Mouse (Mus musculus): ENCODE results near the gene Fam122a. TPM values are rescaled to one million over a fixed set of nuclear protein-coding genes. Genes with fewer than 3 reads are reported as not detected.

Fam122a gene
- polyA plus RNA-seq, 1 experiment, result 21.3 TPM

- TF ChIP-seq POLR2A (IDR thresholded peaks at IDR 0.05; ENCODE audit: control insufficient read depth, low read depth, low read length), result no peak
- TF ChIP-seq CTCF (IDR thresholded peaks at IDR 0.05; ENCODE audit: control insufficient read depth, insufficient read depth, insufficient replicate concordance, low read depth, low read length), result no peak
- Histone ChIP-seq H3K4me3 (ENCODE audit: control insufficient read depth, low read depth, low read length) (no peak overlapping the region), H3K36me3 (ENCODE audit: control insufficient read depth, insufficient read depth, low read length) (no peaks in the 10 kb centered on the region), H3K27me3 (ENCODE audit: control insufficient read depth, insufficient read depth, low read length) (no peaks in the 10 kb centered on the region), H3K27ac (ENCODE audit: control insufficient read depth, insufficient read depth, low read depth, low read length) (no peak overlapping the region), H3K4me1 (ENCODE audit: control insufficient read depth, insufficient read depth, low read length) (peaks cover 2% of the 10 kb centered on the region)
Observed at GRCm38 (mm10) chr19:24508087-24508767, 31.1 kb upstream of the Fam122a start.

DNA sequence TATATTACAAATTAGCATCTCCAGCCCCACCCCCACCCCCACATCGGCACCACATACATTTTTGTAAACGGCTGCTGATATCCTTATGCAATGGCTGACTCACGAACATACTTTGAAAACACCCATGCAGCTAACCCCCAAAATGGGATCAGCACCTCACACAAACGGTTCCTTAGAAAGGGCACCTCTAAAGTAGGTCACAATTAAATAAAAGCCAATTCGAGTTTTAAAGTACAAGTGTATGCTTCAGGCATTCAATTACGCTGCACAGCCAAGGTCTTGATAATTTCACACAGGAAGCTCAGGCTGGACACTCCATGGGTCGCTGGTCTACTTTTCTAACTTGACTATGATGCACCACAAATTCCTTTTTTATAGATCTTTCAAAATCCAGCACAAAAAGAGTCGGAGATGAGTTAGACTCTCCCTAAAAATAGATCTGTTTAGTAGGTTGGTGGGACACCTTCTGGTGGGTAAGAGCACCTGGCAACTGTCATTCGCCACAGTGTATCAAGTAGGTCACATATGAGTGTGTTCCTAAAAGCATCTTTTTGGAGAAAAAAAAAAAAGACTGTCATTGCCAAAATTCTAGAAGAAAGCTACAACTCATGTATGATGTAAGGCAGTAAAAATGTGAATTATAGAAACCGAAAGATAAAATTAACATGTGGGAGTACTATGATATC, 25.7 kb upstream of the Fam122a start:
- no peaks in the 10 kb centered on the region for H3K36me3 ChIP-seq (ENCODE audit: control insufficient read depth, insufficient read depth, low read length)
- no peak overlapping the region for H3K4me3 ChIP-seq (ENCODE audit: control insufficient read depth, low read depth, low read length)
- peaks cover 2% of the 10 kb centered on the region for H3K4me1 ChIP-seq (ENCODE audit: control insufficient read depth, insufficient read depth, low read length)
- no peaks in the 10 kb centered on the region for H3K27me3 ChIP-seq (ENCODE audit: control insufficient read depth, insufficient read depth, low read length)
- TF ChIP-seq POLR2A (IDR thresholded peaks at IDR 0.05; ENCODE audit: control insufficient read depth, low read depth, low read length) (no peak), CTCF (IDR thresholded peaks at IDR 0.05; ENCODE audit: control insufficient read depth, insufficient read depth, insufficient replicate concordance, low read depth, low read length) (no peak)
- H3K27ac ChIP-seq (ENCODE audit: control insufficient read depth, insufficient read depth, low read depth, low read length), result no peak overlapping the region

DNA sequence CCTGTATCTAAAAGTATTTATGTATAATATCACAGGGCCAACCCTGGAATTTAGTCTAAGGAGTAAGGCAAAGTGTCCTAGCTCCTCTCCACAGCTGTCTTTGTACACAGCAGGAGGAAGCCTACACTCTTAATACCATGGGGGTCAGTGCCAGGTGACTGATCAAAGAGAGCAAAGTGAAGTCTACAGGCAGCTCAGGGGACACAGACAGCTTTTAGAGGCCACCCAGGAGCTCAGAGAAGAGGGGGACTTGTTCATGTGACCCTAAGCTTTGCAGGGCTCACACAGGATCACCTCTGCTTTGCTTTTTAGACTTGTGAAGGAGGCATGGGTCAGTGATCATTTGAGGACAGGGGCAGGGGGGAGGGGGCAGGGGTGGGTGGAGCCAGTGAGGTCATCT, 24.4 kb upstream of the Fam122a start:
- peaks cover 2% of the 10 kb centered on the region for H3K4me1 ChIP-seq (ENCODE audit: control insufficient read depth, insufficient read depth, low read length)
- no peaks in the 10 kb centered on the region for H3K36me3 ChIP-seq (ENCODE audit: control insufficient read depth, insufficient read depth, low read length)
- TF ChIP-seq POLR2A (IDR thresholded peaks at IDR 0.05; ENCODE audit: control insufficient read depth, low read depth, low read length) (no peak), CTCF (IDR thresholded peaks at IDR 0.05; ENCODE audit: control insufficient read depth, insufficient read depth, insufficient replicate concordance, low read depth, low read length) (no peak)
- no peaks in the 10 kb centered on the region for H3K27me3 ChIP-seq (ENCODE audit: control insufficient read depth, insufficient read depth, low read length)
- H3K27ac ChIP-seq (ENCODE audit: control insufficient read depth, insufficient read depth, low read depth, low read length), result no peak overlapping the region
- no peak overlapping the region for H3K4me3 ChIP-seq (ENCODE audit: control insufficient read depth, low read depth, low read length)

DNA sequence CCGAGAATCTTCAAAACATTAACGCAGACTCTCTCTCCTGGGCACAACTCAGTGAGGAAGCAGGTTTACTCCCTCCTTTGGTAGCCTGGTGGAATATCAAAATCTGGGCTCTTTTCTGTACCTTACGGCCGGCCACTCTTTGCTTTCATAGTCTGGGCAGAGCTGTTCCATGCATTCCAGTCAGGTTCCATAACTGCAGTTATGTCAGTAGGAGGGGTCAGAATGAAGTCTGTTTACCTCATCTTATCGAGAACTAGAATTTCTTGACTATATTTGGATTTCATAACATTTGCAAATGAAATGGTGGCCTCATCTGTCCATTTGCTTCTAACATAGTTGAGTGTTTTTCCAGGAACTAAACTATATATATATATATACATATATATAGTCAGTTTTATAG, 23.3 kb upstream of the Fam122a start:
- H3K27me3 ChIP-seq (ENCODE audit: control insufficient read depth, insufficient read depth, low read length), result no peaks in the 10 kb centered on the region
- no peak overlapping the region for H3K27ac ChIP-seq (ENCODE audit: control insufficient read depth, insufficient read depth, low read depth, low read length)
- H3K36me3 ChIP-seq (ENCODE audit: control insufficient read depth, insufficient read depth, low read length), result no peaks in the 10 kb centered on the region
- H3K4me1 ChIP-seq (ENCODE audit: control insufficient read depth, insufficient read depth, low read length), result peaks cover 2% of the 10 kb centered on the region
- TF ChIP-seq POLR2A (IDR thresholded peaks at IDR 0.05; ENCODE audit: control insufficient read depth, low read depth, low read length), result no peak
- no peak for TF ChIP-seq CTCF (IDR thresholded peaks at IDR 0.05; ENCODE audit: control insufficient read depth, insufficient read depth, insufficient replicate concordance, low read depth, low read length)
- H3K4me3 ChIP-seq (ENCODE audit: control insufficient read depth, low read depth, low read length), result no peak overlapping the region

GRCm38 (mm10) chr19:24499291-24499690, 22.1 kb upstream of the Fam122a start:
- H3K36me3 ChIP-seq (ENCODE audit: control insufficient read depth, insufficient read depth, low read length), result no peaks in the 10 kb centered on the region
- no peaks in the 10 kb centered on the region for H3K27me3 ChIP-seq (ENCODE audit: control insufficient read depth, insufficient read depth, low read length)
- H3K4me3 ChIP-seq (ENCODE audit: control insufficient read depth, low read depth, low read length), result no peak overlapping the region
- no peak overlapping the region for H3K27ac ChIP-seq (ENCODE audit: control insufficient read depth, insufficient read depth, low read depth, low read length)
- peaks cover 2% of the 10 kb centered on the region for H3K4me1 ChIP-seq (ENCODE audit: control insufficient read depth, insufficient read depth, low read length)
- TF ChIP-seq POLR2A (IDR thresholded peaks at IDR 0.05; ENCODE audit: control insufficient read depth, low read depth, low read length), result no peak
- no peak for TF ChIP-seq CTCF (IDR thresholded peaks at IDR 0.05; ENCODE audit: control insufficient read depth, insufficient read depth, insufficient replicate concordance, low read depth, low read length)

DNA sequence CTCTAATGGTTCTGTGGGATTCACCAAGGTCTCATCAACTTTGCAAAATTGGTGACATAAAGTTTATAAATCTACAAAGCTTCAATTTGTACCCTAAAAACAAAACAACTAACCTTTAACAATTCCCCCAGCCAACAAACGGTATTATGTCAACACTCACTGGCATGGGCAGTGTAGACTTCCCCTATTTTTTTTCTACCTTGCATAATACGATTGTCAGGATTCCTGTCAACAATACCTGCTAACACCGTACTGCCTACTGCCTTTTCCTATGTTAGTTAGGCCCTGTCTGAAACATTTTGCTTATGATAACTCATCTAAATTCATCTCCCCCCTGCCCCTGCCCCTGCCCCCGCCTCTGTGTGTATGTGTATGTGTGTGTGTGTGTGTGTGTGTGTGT, 16.7 kb upstream of the Fam122a start:
- Histone ChIP-seq H3K4me1 (ENCODE audit: control insufficient read depth, insufficient read depth, low read length) (no peaks in the 10 kb centered on the region), H3K36me3 (ENCODE audit: control insufficient read depth, insufficient read depth, low read length) (no peaks in the 10 kb centered on the region), H3K27ac (ENCODE audit: control insufficient read depth, insufficient read depth, low read depth, low read length) (no peak overlapping the region), H3K27me3 (ENCODE audit: control insufficient read depth, insufficient read depth, low read length) (no peaks in the 10 kb centered on the region), H3K4me3 (ENCODE audit: control insufficient read depth, low read depth, low read length) (no peak overlapping the region)
- TF ChIP-seq CTCF (IDR thresholded peaks at IDR 0.05; ENCODE audit: control insufficient read depth, insufficient read depth, insufficient replicate concordance, low read depth, low read length) (no peak), POLR2A (IDR thresholded peaks at IDR 0.05; ENCODE audit: control insufficient read depth, low read depth, low read length) (no peak)

GRCm38 (mm10) chr19:24491824-24492223, 14.7 kb upstream of the Fam122a start:
- Histone ChIP-seq H3K4me1 (ENCODE audit: control insufficient read depth, insufficient read depth, low read length) (no peaks in the 10 kb centered on the region), H3K27me3 (ENCODE audit: control insufficient read depth, insufficient read depth, low read length) (no peaks in the 10 kb centered on the region), H3K4me3 (ENCODE audit: control insufficient read depth, low read depth, low read length) (no peak overlapping the region), H3K36me3 (ENCODE audit: control insufficient read depth, insufficient read depth, low read length) (no peaks in the 10 kb centered on the region), H3K27ac (ENCODE audit: control insufficient read depth, insufficient read depth, low read depth, low read length) (no peak overlapping the region)
- TF ChIP-seq POLR2A (IDR thresholded peaks at IDR 0.05; ENCODE audit: control insufficient read depth, low read depth, low read length), result no peak

Measured in testis, adult 2 months (tissue).